Mouse (Mus musculus): ENCODE results near the gene Bcar3.

DNA sequence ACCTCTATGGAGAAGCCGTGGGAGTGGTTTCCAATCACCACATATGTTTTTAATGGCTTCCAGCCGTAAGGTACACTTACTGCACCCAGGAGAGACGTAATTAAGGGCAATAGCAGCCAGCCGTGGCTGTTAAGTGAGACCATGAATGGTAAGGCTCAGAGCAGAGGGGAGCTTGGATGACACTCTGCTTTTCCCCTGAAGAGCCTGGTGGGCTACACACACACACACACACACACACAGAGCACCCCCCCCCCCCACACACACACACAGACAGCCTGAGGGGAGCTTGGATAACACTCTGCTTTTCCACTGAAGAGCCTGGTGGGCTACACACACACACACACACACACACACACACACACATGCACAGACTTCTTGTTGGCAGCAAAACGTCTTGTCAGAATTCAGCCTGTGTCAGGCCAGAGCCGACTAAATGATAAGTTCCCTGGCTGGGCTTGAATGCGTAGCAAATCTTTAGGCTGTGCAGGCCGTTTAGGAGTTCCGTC is 224.3 kb downstream of the Bcar3 start:
- TF ChIP-seq CTCF (IDR thresholded peaks at IDR 0.05; ENCODE audit: low read depth, low read length) (no peak), EP300 (IDR thresholded peaks at IDR 0.05; ENCODE audit: insufficient read depth, low read depth, low read length) (no peak), POLR2A (IDR thresholded peaks at IDR 0.05; ENCODE audit: insufficient read depth, low read length) (no peak)
